Mouse (Mus musculus) left cerebral cortex, postnatal 14 days (tissue): ENCODE data around the gene Rcn1. TPM values are rescaled to one million over a fixed set of nuclear protein-coding genes. Genes with fewer than 3 reads are reported as not detected.
A peak's percentile ranks its signal among the peaks of the same experiment; 100 is the strongest.

Experiments used
- DNase-seq, 2 experiments: peaks; one replicate each; pipeline ENCODE4 v3.0.0; 2021 to 2022; ENCODE audit warnings: low spot score in 2 of 2, mixed read lengths in 1 of 2
- intact Hi-C: fragments of 180-260 bp; cut with DNase I; formaldehyde crosslinking; loops from one replicate; pipeline ENCODE4 v1.15.1; 2025
- total RNA-seq, 2 experiments: library from RNA; stranded (reverse); gene quantifications; 2 replicates each; pipeline ENCODE4 v1.2.3; 2021

Gene Rcn1
- total RNA-seq, 2 experiments from 2014 or later = 32.8 to 33.7 TPM

GRCm38 (mm10) chr2:105398636-105399084 lies 459 bp downstream of the Rcn1 start:
- intact Hi-C loops = no loop called here
- no peak for DNase-seq

GRCm38 (mm10) chr2:105397446-105398211 lies 1.5 kb downstream of the Rcn1 start:
- DNase-seq = no peak
- intact Hi-C loops = no loop called here

DNA sequence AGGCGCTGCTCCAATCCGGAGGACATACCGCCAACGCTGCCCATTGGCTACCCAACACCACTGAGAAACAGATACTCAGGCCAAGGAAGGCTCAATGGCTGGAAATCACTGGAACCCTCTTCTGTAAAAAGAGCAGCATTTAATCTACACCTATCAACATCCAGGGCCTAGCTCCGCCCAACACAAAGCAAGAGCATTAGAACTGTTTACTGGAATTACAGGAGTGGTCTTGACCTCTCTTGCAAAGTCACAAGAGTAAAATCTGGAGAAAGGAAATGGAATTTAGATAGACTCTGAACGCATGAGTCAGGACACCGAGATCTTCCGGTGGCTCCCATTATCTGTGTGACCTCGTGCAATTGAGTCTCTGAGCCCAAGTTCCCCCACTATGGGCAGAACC lies 3.1 kb downstream of the Rcn1 start:
- intact Hi-C loops = no loop called here
- no peak for DNase-seq

- no peak for DNase-seq
- intact Hi-C loops = no loop called here
These were observed 4.7 kb downstream of the Rcn1 start for GRCm38 (mm10) chr2:105394375-105394774.

GRCm38 (mm10) chr2:105392514-105392913 lies 6.6 kb downstream of the Rcn1 start:
- intact Hi-C loops = no loop called here
- DNase-seq = no peak

GRCm38 (mm10) chr2:105391414-105391784 lies 7.7 kb downstream of the Rcn1 start:
- intact Hi-C loops = no loop called here
- DNase-seq = no peak

DNA sequence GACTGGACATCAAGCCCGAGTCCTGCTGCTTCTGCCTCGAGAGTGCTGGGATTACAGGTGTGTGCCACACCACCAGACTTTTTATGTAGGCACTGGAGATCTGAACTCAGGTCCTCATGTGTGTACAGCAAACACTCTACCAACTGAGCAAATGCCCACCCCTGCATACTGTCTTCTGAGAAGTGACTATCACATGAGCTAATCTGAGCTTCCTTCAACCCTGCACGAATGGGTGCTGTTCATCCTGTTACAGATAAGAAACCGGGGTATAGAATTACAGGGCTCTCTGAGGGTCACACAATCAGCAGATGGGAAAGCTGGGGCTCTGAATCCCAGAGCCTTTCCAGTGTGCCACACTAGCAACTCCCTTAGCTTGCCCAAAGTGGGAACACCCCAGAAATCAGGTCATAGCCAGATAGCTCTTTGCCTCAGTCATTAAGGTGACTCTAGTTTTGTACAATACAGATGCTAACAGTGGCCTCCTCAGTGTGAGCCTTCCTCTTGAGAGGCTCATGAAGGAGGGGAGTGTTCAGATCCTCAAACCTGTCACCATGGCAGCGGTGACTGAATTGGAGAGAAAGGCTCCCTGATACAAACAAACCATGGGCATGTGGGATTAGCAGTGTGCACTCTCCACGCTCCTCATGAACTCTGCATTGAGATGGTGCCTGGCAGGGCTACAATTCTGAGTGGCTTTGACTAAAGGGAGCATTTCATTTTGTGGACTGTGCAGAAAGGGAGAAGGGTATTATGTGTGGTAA lies 8.3 kb downstream of the Rcn1 start:
- intact Hi-C loops = no loop called here
- DNase-seq = no peak

DNA sequence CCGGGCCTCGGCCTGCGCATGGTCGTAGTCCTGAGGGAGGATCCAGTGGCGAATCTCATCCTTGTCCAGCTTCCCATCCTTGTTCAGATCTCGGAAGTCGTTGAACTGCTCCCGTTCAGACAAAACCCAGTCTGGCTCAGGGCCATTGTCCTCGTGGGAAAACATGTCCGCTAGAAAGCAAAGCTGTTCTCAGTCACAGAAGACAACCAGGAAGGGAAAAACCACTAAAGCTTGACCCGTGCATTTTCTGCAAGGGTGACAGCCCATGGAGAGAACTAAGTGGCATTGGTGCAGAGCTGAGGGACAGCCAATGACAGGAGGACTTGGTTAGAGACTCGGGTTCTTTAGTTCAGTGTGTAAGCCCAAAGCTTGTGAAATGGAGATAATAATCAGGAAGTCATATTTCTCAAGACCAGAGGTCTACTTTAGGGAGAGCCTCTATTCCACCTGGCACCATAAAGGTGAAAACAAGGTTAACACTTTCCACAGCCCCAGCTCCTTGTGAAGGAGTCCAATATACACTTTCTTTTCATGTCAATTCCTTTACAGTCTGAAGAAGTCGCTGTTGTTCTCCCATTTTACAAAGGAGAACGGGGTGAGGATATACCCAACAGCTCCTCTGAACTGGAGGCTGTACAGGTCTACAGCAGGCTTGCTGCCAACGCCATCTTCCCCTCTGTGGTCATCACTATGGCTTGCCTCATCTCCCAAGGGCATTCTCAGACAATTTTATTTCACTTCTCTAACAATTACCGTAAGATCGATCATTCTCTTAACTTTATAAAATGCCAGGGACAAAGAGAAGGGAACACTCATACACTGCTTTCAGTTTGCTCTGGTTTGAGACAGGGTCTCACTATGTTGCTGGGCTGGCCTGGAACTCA lies 9.9 kb downstream of the Rcn1 start:
- DNase-seq = no peak
- intact Hi-C loops = no loop called here

DNA sequence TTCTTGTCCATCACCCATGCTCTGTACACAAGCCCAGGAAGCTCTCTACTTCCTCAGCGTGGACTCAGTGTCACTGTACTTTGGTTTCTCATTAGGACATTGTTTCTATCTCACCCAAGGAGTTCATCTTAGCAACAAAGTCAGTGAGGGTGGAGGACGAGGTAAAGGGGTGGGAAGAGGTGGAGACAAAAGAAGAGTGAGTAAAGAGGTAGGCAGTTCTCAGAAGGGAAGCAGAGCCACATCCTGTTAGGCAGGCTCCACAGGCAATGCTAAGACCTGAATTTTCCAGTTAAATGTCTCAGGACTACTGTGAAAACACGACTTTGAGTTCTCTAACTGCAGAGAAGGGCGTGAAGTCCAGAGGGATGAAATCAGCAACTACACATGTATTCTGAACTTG lies 12.7 kb downstream of the Rcn1 start:
- DNase-seq = no peak
- intact Hi-C loops = no loop called here

- intact Hi-C loops = no loop called here
- DNase-seq = no peak
These were observed 14.1 kb downstream of the Rcn1 start for GRCm38 (mm10) chr2:105384998-105385397.

DNA sequence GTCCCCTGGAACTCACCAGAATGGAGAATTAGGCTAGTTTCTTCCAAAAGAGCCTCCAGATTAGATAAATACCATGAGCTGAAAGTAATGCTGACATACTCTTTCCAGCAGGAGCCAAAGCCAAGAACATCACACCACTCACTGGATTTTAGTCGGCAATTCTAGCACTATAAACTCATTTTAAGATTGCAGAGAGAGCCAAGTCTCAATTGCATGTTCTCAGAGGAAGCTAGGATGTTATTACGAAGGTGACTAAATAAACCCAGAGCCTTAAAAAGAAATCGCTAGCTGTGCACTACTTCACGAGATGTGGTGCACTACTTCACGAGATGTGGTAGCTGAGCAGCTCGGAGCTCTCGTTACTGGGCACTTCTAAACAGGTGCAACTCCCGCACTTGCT lies 16.1 kb downstream of the Rcn1 start:
- intact Hi-C loops = no loop called here
- DNase-seq = peak; percentile 10 to 74

GRCm38 (mm10) chr2:105380757-105381319 lies 18.3 kb downstream of the Rcn1 start:
- intact Hi-C loops = no loop called here
- DNase-seq = no peak

DNA sequence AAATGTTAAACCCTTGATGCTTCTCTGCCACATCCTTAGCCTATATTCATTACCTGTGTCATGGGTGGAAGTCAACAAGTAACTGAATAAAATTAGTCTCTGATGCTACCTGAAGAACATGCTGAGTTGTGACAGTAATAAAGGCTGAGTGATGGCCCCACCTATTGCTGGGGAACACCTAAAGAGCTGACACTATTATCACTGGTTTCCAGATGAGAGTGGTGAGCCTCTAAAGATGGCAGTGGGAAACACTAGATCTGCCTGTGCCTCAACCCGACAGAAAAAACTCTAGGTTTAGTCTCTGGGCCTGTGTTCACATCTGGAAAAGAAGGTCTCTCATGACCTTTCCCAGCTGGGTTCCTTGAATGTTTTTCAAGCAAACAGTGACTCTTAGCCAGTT lies 19.4 kb downstream of the Rcn1 start:
- DNase-seq = no peak
- intact Hi-C loops = no loop called here

GRCm38 (mm10) chr2:105375705-105376104 lies 23.4 kb downstream of the Rcn1 start:
- no peak for DNase-seq
- intact Hi-C loops = no loop called here

GRCm38 (mm10) chr2:105375261-105375660 lies 23.9 kb downstream of the Rcn1 start:
- no peak for DNase-seq
- intact Hi-C loops = no loop called here

DNA sequence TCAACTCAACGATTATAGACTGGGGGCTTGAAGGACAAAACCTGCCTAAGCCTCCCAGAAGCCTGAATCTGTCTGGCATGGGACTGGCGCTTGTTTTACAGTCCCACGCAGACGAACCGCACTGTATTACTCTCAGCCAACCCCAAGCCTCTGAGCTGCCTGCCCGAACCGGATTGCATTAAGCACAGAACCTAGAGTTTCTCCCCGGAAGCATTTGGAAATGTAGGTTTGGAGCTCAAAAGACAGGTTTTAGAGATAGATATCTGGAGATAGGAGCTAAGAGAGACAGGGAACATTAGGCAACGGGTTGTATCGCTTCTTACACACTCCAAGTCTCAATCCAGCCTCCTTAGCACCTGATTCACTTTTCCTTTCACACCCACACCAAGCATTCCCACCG lies 25.5 kb downstream of the Rcn1 start:
- DNase-seq = no peak
- intact Hi-C loops = no loop called here

DNA sequence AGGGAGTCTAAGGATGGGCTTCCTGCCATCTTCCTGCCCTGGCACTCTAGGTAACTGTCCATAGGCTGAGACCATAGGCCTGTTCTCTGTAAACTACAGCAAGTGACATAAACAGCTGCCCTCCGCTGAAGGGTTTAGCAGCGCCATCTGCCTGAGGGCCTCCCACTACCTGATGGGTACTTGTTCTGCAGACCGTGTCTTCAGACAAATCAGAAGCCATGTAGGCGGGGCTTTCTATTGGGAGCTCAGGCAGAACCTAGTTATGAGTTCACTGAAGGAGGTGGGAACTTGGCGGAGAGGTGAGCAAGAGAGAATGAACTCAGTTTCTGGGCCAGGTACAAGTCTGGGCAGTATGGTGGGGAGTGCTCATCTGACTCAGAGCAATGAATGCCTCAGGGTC lies 26.4 kb downstream of the Rcn1 start:
- DNase-seq = no peak
- intact Hi-C loops = no loop called here

DNA sequence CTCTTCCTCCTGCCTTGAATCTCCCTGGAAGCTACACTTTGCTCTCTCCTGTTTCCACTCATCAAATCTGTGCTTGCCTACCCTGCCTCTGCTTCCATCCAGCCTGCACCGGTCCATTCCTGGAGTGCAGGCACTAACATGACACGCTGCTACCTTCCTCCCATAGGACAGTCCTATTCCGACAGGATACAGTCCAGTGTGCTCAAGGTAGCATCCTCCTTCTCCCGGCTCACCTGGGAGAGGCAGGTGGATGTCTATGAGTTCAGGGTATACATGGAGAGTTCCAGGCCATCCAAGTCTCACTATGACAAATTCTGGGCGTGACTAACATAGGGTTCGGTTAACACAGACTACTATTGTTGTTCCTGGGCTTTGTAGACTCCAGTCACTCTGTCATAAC lies 27.0 kb downstream of the Rcn1 start:
- intact Hi-C loops = no loop called here
- DNase-seq = no peak

DNA sequence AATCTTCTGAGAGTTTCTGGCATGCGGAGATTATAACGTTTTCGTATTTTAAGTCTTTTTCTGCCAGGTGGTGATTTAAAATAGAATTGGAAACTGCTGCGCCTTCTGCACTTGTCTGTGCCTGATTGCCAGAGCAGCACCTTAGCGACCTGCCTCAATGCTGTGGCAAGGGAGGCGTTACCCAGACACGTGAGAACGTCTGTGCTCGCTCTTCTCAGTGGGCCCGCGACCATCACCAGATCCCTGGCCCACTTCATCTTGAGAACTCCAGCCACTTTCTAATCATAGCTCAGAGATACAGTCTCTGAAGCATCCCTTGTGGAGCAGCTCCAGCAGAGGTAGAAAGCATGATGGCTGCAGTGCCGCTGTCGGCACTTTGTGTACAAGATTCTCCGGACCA lies 28.4 kb downstream of the Rcn1 start:
- peak in 1 of 2 experiments; percentile 20 for DNase-seq
- intact Hi-C loops = no loop called here

GRCm38 (mm10) chr2:105370240-105370639 lies 28.9 kb downstream of the Rcn1 start:
- DNase-seq = no peak
- intact Hi-C loops = no loop called here
